Mouse (Mus musculus) liver, embryonic 13.5 days (tissue): ENCODE results near the gene Ubqln4. TPM values are rescaled to one million over a fixed set of nuclear protein-coding genes. Genes with fewer than 3 reads are reported as not detected.

ENCODE experiments used
- ATAC-seq: fragments of 200-750 bp; cut with Nextera tagmentation; 2 replicates; pipeline ENCODE4 v1.8.0; 2017; ENCODE audit warnings: low read depth, mild to moderate bottlenecking, moderate number of reproducible peaks, moderate library complexity
- DNase-seq: peaks from one replicate; pipeline ENCODE4 v3.0.0; 2022
- H3K27ac ChIP-seq: fragments of 300-500 bp; sonication (generic); 2 replicates; pipeline ENCODE4 v1.5.1; 2015; ENCODE audit warnings: moderate library complexity, mild to moderate bottlenecking, inconsistent platforms
- H3K27me3 ChIP-seq: fragments of 300-500 bp; sonication (generic); 2 replicates; pipeline ENCODE4 v1.6.1; 2015; ENCODE audit warnings: mild to moderate bottlenecking, inconsistent platforms
- H3K36me3 ChIP-seq: fragments of 300-500 bp; sonication (generic); 2 replicates; pipeline ENCODE4 v1.6.1; 2015; ENCODE audit warnings: mild to moderate bottlenecking, inconsistent platforms
- H3K4me1 ChIP-seq: fragments of 300-500 bp; sonication (generic); replicated peaks from 2 replicates; pipeline ENCODE4 v1.6.1; 2015; ENCODE audit warnings: inconsistent platforms
- H3K4me2 ChIP-seq: fragments of 300-500 bp; sonication (generic); 2 replicates; pipeline ENCODE4 v1.6.1; 2015; ENCODE audit warnings: inconsistent platforms, mild to moderate bottlenecking, moderate library complexity
- H3K4me3 ChIP-seq: fragments of 300-500 bp; sonication (generic); replicated peaks from 2 replicates; pipeline ENCODE4 v1.5.1; 2015; ENCODE audit warnings: mild to moderate bottlenecking, inconsistent platforms
- H3K9ac ChIP-seq: fragments of 300-500 bp; sonication (generic); 2 replicates; pipeline ENCODE4 v1.6.1; 2015; ENCODE audit warnings: mild to moderate bottlenecking, inconsistent platforms
- H3K9me3 ChIP-seq: fragments of 300-500 bp; sonication (generic); replicated peaks from 2 replicates; pipeline ENCODE4 v1.6.1; 2016; ENCODE audit warnings: inconsistent platforms
- WGBS: fragments of 180-500 bp; shearing (Covaris S2); methylation state at CpG from one replicate; pipeline ENCODE4 v1.1.7; 2015; ENCODE audit not compliant: insufficient replicate concordance; 5-methylcytosine and 5-hydroxymethylcytosine counted together
- microRNA counts: library from miRNA; unstranded; fragments of <30 nt; microRNA quantifications from one replicate; lab custom pipeline; 2016
- microRNA-seq: library from miRNA; unstranded; fragments of <30 nt; microRNA quantifications from one replicate; pipeline ENCODE4, GENCODE M21; 2016
- polyA plus RNA-seq: library from polyadenylated mRNA; unstranded; fragments of >200 nt; fragmentation: Nextera tagmentation; extraction: Ambion mirVana; gene quantifications from 2 replicates; pipeline ENCODE4 v1.2.1, GENCODE M21; 2015

The Ubqln4 gene
- polyA plus RNA-seq, 1 experiment from 2014 or later, result 20.7 TPM

DNA sequence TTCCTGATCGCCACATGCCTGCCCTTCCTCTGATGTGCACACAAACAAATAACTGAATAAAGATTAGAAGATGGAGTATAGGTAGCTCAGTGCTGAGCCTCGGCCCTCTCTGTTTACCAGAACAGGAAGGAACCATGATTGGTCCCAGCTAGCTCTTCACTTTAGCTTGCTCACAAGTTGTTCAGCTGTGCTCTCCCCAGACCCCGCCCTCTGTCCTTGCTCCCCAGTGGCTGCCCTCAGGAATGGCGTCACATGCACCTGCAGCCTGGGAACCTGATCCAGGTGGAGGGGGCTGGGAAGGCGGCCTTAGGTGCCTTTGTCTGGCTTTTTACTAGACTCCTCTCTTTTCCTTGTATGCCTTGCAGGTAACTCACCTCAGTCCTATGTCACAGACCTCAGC lies 61.6 kb downstream of the Ubqln4 start:
- no peak for ATAC-seq
- H3K4me1 ChIP-seq, result peaks cover 29% of the 10 kb centered on the region
- H3K4me3 ChIP-seq, result no peak overlapping the region
- H3K36me3 ChIP-seq, result no peaks in the 10 kb centered on the region
- DNase-seq, result no peak
- WGBS, result 59% methylated on average over 5 of the region's 5 CpGs
- H3K27ac ChIP-seq, result no peak overlapping the region
- H3K27me3 ChIP-seq, result no peaks in the 10 kb centered on the region
- no peak overlapping the region for H3K4me2 ChIP-seq
- no peak overlapping the region for H3K9ac ChIP-seq
- no peaks in the 10 kb centered on the region for H3K9me3 ChIP-seq

DNA sequence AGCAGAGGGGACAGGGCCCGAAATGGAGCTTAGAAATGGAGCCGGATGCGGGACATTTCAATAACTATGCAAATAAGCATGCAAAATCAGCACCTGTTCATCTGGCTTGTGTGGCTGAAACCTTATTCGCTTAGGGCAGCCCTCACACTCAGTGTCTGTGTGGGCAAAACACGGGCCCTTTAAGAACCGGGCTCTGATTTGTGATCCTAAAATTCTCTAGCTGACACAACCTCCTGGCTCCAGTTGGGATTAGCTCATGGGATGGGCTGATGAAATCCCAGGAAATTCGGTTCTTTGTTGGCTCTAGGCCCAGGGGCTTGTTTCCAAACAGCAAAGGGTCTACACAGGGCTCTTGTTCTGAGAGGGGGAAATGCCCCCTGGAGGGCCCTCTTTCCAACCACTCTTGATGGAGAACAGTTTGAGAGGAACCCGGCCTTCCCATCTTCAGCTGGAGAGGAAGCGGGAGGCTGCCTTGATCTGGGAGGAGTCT lies 62.4 kb downstream of the Ubqln4 start:
- Histone ChIP-seq H3K4me3 (no peak overlapping the region), H3K9ac (no peak overlapping the region), H3K27ac (no peak overlapping the region), H3K27me3 (0 out of 2 replicates have a peak, but pooled peaks cover 5% of the 10 kb centered on the region), H3K36me3 (no peaks in the 10 kb centered on the region), H3K4me1 (peaks cover 37% of the 10 kb centered on the region), H3K4me2 (no peak overlapping the region), H3K9me3 (no peaks in the 10 kb centered on the region)
- no peak for DNase-seq
- WGBS, result 69% methylated on average over 9 of the region's 9 CpGs
- no peak for ATAC-seq

DNA sequence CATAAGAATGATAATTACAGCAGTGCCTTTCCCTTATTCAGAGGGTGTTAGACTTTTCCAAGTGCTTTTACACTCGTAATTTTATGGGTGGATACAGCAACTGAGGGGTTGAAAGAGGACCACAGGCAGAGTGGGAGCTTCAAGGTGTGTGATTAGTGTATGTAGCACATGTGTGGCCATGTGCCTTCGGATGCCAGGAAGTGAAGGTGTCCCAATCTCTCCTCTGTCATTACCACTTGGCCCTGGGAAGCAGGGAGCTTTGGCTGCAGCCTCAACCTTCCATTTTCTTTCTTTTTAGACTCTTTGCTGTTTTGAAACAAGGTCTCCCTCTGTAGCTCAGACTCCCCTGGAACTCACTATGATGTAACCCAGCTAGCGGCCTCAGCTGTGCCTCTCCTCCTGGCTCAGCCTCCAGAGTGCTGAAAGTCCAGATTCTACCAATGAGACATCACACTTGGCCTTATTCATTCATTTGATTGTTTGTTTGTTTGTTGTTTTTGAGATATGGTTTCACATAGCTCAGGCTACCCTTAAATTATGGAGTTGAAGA lies 63.5 kb downstream of the Ubqln4 start:
- Histone ChIP-seq H3K4me1 (peaks cover 48% of the 10 kb centered on the region), H3K36me3 (no peaks in the 10 kb centered on the region), H3K9me3 (no peaks in the 10 kb centered on the region), H3K4me2 (no peak overlapping the region), H3K9ac (no peak overlapping the region), H3K4me3 (no peak overlapping the region), H3K27ac (no peak overlapping the region), H3K27me3 (0 out of 2 replicates have a peak, but pooled peaks cover 5% of the 10 kb centered on the region)
- ATAC-seq, result no peak
- no peak for DNase-seq
- 59% methylated on average over 3 of the region's 3 CpGs for WGBS

DNA sequence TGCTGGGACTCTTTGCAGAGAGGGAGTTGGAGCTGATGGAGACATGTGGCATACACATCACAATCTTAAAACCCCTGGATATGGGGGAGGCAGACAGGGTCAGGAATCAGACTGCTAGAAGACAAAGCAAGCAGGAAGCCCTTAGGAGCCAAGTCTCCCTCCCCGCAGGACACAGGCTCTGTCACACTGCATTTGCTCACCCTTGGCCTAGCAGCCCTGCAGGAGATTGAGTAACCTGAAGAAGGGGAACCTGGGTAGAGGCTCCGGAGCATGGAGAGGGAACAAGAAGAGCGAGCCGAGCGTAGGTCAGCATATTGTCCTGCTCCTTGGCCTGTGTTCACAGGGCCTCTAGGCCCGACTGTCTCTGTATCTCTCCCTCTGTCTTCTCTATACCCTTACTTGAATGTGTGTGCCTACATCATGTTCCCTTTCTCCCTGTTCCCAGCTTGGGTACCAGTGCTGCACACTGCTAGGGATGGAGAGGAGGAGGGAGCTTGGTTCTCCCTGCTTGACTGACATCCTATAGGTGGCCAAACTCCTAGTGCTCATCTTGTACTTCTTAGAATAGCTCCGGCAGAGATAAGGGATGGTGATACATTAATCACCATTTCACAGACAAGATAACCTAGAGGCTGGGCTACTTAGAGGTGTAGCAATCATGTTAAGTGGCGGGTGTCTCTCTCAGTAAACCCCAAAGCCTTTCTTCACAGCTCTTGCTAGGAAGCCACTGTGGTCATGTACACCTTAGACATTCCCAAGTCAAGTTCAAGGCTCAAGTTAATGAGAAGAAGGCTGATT lies 64.7 kb downstream of the Ubqln4 start:
- Histone ChIP-seq H3K9me3 (no peaks in the 10 kb centered on the region), H3K4me2 (no peak overlapping the region), H3K27me3 (0 out of 2 replicates have a peak, but pooled peaks cover 5% of the 10 kb centered on the region), H3K9ac (no peak overlapping the region), H3K36me3 (no peaks in the 10 kb centered on the region), H3K4me3 (no peak overlapping the region), H3K27ac (no peak overlapping the region), H3K4me1 (peaks cover 60% of the 10 kb centered on the region)
- peak; percentile 37 for ATAC-seq
- WGBS, result 58% methylated on average over 8 of the region's 8 CpGs
- DNase-seq, result no peak

MicroRNAs within 50 kb of the gene (microRNA counts, 519-probe panel; counts per million panel counts)
- 114 counts per million for microRNA mmu-miR-1905 (lab: Ali Mortazavi, UCI)

Small RNA genes lying within 50 kb of the gene (microRNA-seq; reads per million reads assigned to microRNA genes)
- gene Mir1905, result not detected

Other genes with a start within 250 kb of the Ubqln4 start
- gene Glmp, start 228.7 kb upstream of the Ubqln4 start, polyA plus RNA-seq, result 89.4 and 92.9 TPM in 2 replicates
- gene Tmem79, start 217.6 kb upstream of the Ubqln4 start, polyA plus RNA-seq, result 1.5 TPM in 2 replicates
- 31.8 and 33.2 TPM in 2 replicates for gene Smg5, start 217.5 kb upstream of the Ubqln4 start, polyA plus RNA-seq
- gene Paqr6, start 189.2 kb upstream of the Ubqln4 start, polyA plus RNA-seq, result 7.5 and 7.7 TPM in 2 replicates
- 0.17 and 0.29 TPM in 2 replicates for gene Bglap3, start 181.0 kb upstream of the Ubqln4 start, polyA plus RNA-seq
- not detected in 2 replicates for gene Bglap2, start 175.1 kb upstream of the Ubqln4 start, polyA plus RNA-seq
- gene Bglap, start 169.3 kb upstream of the Ubqln4 start, polyA plus RNA-seq, result not detected in 2 replicates
- gene Pmf1, start 143.4 kb upstream of the Ubqln4 start, polyA plus RNA-seq, result 97.1 and 105 TPM in 2 replicates
- gene Slc25a44, start 128.6 kb upstream of the Ubqln4 start, polyA plus RNA-seq, result 10.4 and 13.2 TPM in 2 replicates
- gene Sema4a, start 92.6 kb upstream of the Ubqln4 start, polyA plus RNA-seq, result 13.8 and 15.8 TPM in 2 replicates
- 165 and 184 TPM in 2 replicates for gene Lmna, start 43.8 kb upstream of the Ubqln4 start, polyA plus RNA-seq
- gene Mex3a, start 21.4 kb upstream of the Ubqln4 start, polyA plus RNA-seq, result 1.2 and 1.5 TPM in 2 replicates
- gene Rab25, start 5.5 kb upstream of the Ubqln4 start, polyA plus RNA-seq, result 0.15 TPM in 1 of 2 replicates, not detected in the other
- gene Lamtor2, start 684 bp upstream of the Ubqln4 start, polyA plus RNA-seq, result 88.4 and 95.9 TPM in 2 replicates
- gene Ssr2, start 22.1 kb downstream of the Ubqln4 start, polyA plus RNA-seq, result 187 and 206 TPM in 2 replicates
- 16.4 and 17.9 TPM in 2 replicates for gene Arhgef2, start 52.2 kb downstream of the Ubqln4 start, polyA plus RNA-seq
- not detected in 2 replicates for gene Rxfp4, start 99.4 kb downstream of the Ubqln4 start, polyA plus RNA-seq
- gene Khdc4, start 132.0 kb downstream of the Ubqln4 start, polyA plus RNA-seq, result 23.8 and 29.9 TPM in 2 replicates
- gene Rit1, start 163.1 kb downstream of the Ubqln4 start, polyA plus RNA-seq, result 34.4 and 36.3 TPM in 2 replicates
- 1.2 and 1.3 TPM in 2 replicates for gene Syt11, start 221.4 kb downstream of the Ubqln4 start, polyA plus RNA-seq